8 mouse cellular contexts compared by ENCODE assay signal in genomic region chrX:37109526-37110192, GRCm38 (mm10). TPM values are rescaled to one million over a fixed set of nuclear protein-coding genes. Genes with fewer than 3 reads are reported as not detected.
A peak's percentile ranks its signal among the peaks of the same experiment; 100 is the strongest.
DNase-seq lines count a peak whose midpoint lies in the region; ATAC-seq and TF ChIP-seq lines count a peak whose summit lies in the region.

No protein-coding gene starts in this region.

- no peaks in the 10 kb centered on the region for H3K9me3 ChIP-seq in heart, embryonic 13.5 days
- H3K9me3 ChIP-seq in ES-E14 (ENCODE audit: control insufficient read depth, insufficient read depth, low read depth, low read length) = no peaks in the 10 kb centered on the region
- H3K9me3 ChIP-seq in forebrain, embryonic 14.5 days (replicated peaks; ENCODE audit: control insufficient read depth, low read length) = no peaks in the 10 kb centered on the region
- no peaks in the 10 kb centered on the region for H3K9me3 ChIP-seq in liver, embryonic 16.5 days (replicated peaks; ENCODE audit: control insufficient read depth, low read length)

- H3K27ac ChIP-seq in heart, embryonic 13.5 days (replicated peaks) = peak overlapping the region; percentile 89
- H3K27ac ChIP-seq in ES-E14 (ENCODE audit: insufficient read depth, low read depth, low read length, poor library complexity, severe bottlenecking) = peak overlapping the region; percentile 66
- H3K27ac ChIP-seq in forebrain, embryonic 14.5 days (ENCODE audit: low read depth, low read length) = peak overlapping the region; percentile 74
- peak overlapping the region; percentile 91 for H3K27ac ChIP-seq in liver, embryonic 16.5 days (ENCODE audit: low read length)

- peak overlapping the region; percentile 85 for H3K9ac ChIP-seq in heart, embryonic 13.5 days
- H3K9ac ChIP-seq in ES-E14 (ENCODE audit: insufficient read depth, low read depth, low read length, poor library complexity, severe bottlenecking) = peak overlapping the region; percentile 93
- peak overlapping the region; percentile 65 for H3K9ac ChIP-seq in forebrain, embryonic 14.5 days (ENCODE audit: low read length)
- peak overlapping the region; percentile 70 for H3K9ac ChIP-seq in liver, embryonic 16.5 days (ENCODE audit: low read depth, low read length)

- H3K36me3 ChIP-seq in heart, embryonic 13.5 days = peaks cover 17% of the 10 kb centered on the region; the same call in 1 of the 2 replicates
- H3K36me3 ChIP-seq in ES-E14 (ENCODE audit: control insufficient read depth, insufficient read depth, low read length, poor library complexity, severe bottlenecking) = no peaks in the 10 kb centered on the region; the same call in 1 of the 2 replicates
- H3K36me3 ChIP-seq in forebrain, embryonic 14.5 days (ENCODE audit: control insufficient read depth, insufficient read depth, low read length) = peaks cover 4% of the 10 kb centered on the region; the same call in 1 of the 2 replicates
- H3K36me3 ChIP-seq in liver, embryonic 16.5 days (ENCODE audit: control insufficient read depth, insufficient read depth) = no peaks in the 10 kb centered on the region

- H3K27me3 ChIP-seq in heart, embryonic 13.5 days (replicated peaks) = no peaks in the 10 kb centered on the region
- no peaks in the 10 kb centered on the region for H3K27me3 ChIP-seq in forebrain, embryonic 14.5 days (replicated peaks; ENCODE audit: control insufficient read depth, insufficient read depth, low read length)
- no peaks in the 10 kb centered on the region for H3K27me3 ChIP-seq in liver, embryonic 16.5 days (ENCODE audit: control insufficient read depth, insufficient read depth, low read depth, low read length)

- no peaks in the 10 kb centered on the region for H3K4me1 ChIP-seq in heart, embryonic 13.5 days
- no peaks in the 10 kb centered on the region for H3K4me1 ChIP-seq in ES-E14 (ENCODE audit: control insufficient read depth in 2 of 2, insufficient read depth in 2 of 2, low read length in 2 of 2, poor library complexity in 1 of 2)
- no peaks in the 10 kb centered on the region for H3K4me1 ChIP-seq in forebrain, embryonic 14.5 days (ENCODE audit: control insufficient read depth, insufficient read depth, low read length)
- no peaks in the 10 kb centered on the region; the same call in 1 of the 2 replicates for H3K4me1 ChIP-seq in liver, embryonic 16.5 days (ENCODE audit: control insufficient read depth, low read depth, low read length)

- no peak for DNase-seq in heart, adult 8-10 months (ENCODE audit: low spot score)
- DNase-seq in ES-E14 (ENCODE audit: low read depth, low spot score) = no peak
- no peak for DNase-seq in forebrain, embryonic 14.5 days (ENCODE audit: low spot score)
- no peak for DNase-seq in urinary bladder, adult 2 months (ENCODE audit: low spot score)
- DNase-seq in cerebellum, postnatal 10 days = no peak
- DNase-seq in spleen, postnatal 36 days (ENCODE audit: low spot score in 2 of 2) = no peak

- in situ Hi-C loops in ES-E14 (cut with MboI; ENCODE audit: low sequenced_read_pairs in 2 of 2, unreplicated experiment in 2 of 2) = no loop called here

- peak; percentile 56 for ATAC-seq in heart, embryonic 13.5 days (ENCODE audit: extremely low read depth, insufficient number of reproducible peaks, low FRiP score, low TSS enrichment)
- peak; percentile 80 for ATAC-seq in forebrain, embryonic 14.5 days
- peak; percentile 80 for ATAC-seq in liver, embryonic 16.5 days (ENCODE audit: low read depth)

- 9% methylated on average over 27 of the region's 27 CpGs for WGBS in heart, embryonic 13.5 days
- WGBS in forebrain, embryonic 14.5 days = 24% methylated on average over 27 of the region's 27 CpGs
- 13% methylated on average over 27 of the region's 27 CpGs for WGBS in liver, embryonic 16.5 days (ENCODE audit: insufficient replicate concordance)

- peak overlapping the region; percentile 76 for H3K4me2 ChIP-seq in heart, embryonic 13.5 days
- H3K4me2 ChIP-seq in forebrain, embryonic 14.5 days (ENCODE audit: low read length) = peak overlapping the region; percentile 55
- peak overlapping the region; percentile 73 for H3K4me2 ChIP-seq in liver, embryonic 16.5 days (ENCODE audit: low read depth, low read length)

- peak overlapping the region; percentile 64 for H3K4me3 ChIP-seq in heart, embryonic 13.5 days
- H3K4me3 ChIP-seq in ES-E14 (ENCODE audit: insufficient read depth in 1 of 2, low read depth in 1 of 2, low read length in 2 of 2, poor library complexity in 1 of 2, severe bottlenecking in 1 of 2) = peak overlapping the region; percentile 80 to 93
- H3K4me3 ChIP-seq in forebrain, embryonic 14.5 days (ENCODE audit: low read depth, low read length) = peak overlapping the region; percentile 50
- peak overlapping the region; percentile 65 for H3K4me3 ChIP-seq in liver, embryonic 16.5 days (ENCODE audit: low read depth, low read length)

TF ChIP-seq in ES-E14, 5 proteins besides CTCF, POLR2A, EP300 and RAD21:
- TF ChIP-seq MAFK (IDR thresholded peaks at IDR 0.05; ENCODE audit: insufficient read depth, low read depth, low read length) (no peak), ZNF384 (IDR thresholded peaks at IDR 0.05; ENCODE audit: low read depth, low read length) (no peak), CHD2 (IDR thresholded peaks at IDR 0.05; ENCODE audit: low read depth, low read length) (no peak), ZC3H11A (IDR thresholded peaks at IDR 0.05; ENCODE audit: borderline replicate concordance, low read depth, low read length) (no peak), HCFC1 (IDR thresholded peaks at IDR 0.05; ENCODE audit: borderline replicate concordance, insufficient read depth, low read length) (no peak)

RNA-seq across cellular contexts. Expression of gene Upf3b, which starts 0.5 kb away (rescaled TPM):
- 13.6 and 14.1 TPM in 2 replicates for polyA plus RNA-seq in heart, embryonic 13.5 days (2015; fragmentation: Nextera tagmentation; extraction: Ambion mirVana)
- total RNA-seq in heart, adult 8-10 months (2022) = 10 to 100 TPM in 1 of 4 experiments, 1 to 10 TPM in 3; 6.6 to 10.5 (median 7.5) TPM
- 15.0 and 18.8 TPM in 2 replicates for total RNA-seq in ES-E14 (2012; rRNA removed)
- polyA plus RNA-seq in forebrain, embryonic 14.5 days (2014; fragmentation: Nextera tagmentation; extraction: Ambion mirVana) = 20.2 and 20.7 TPM in 2 replicates
- polyA plus RNA-seq in liver, embryonic 16.5 days (2015; fragmentation: Nextera tagmentation; extraction: Ambion mirVana) = 8.9 and 9.7 TPM in 2 replicates
- 30.7 and 32.1 TPM in 2 replicates for polyA plus RNA-seq in urinary bladder, adult 2 months (2012; rRNA removed)

RNA-seq across cellular contexts. Expression of gene Nkap, which starts 16.9 kb away (rescaled TPM):
- 10.1 and 11.2 TPM in 2 replicates for polyA plus RNA-seq in heart, embryonic 13.5 days (2015; fragmentation: Nextera tagmentation; extraction: Ambion mirVana)
- total RNA-seq in heart, adult 8-10 months (2022) = 10 to 100 TPM; 10.2 to 11.2 (median 10.6) TPM
- total RNA-seq in ES-E14 (2012; rRNA removed) = 8.2 and 10.9 TPM in 2 replicates
- 13.6 and 17.1 TPM in 2 replicates for polyA plus RNA-seq in forebrain, embryonic 14.5 days (2014; fragmentation: Nextera tagmentation; extraction: Ambion mirVana)
- 5.1 and 5.4 TPM in 2 replicates for polyA plus RNA-seq in liver, embryonic 16.5 days (2015; fragmentation: Nextera tagmentation; extraction: Ambion mirVana)
- 4.2 and 5.3 TPM in 2 replicates for polyA plus RNA-seq in urinary bladder, adult 2 months (2012; rRNA removed)

RNA-seq across cellular contexts. Expression of gene Rpl39, which starts 24.5 kb away (rescaled TPM):
- polyA plus RNA-seq in heart, embryonic 13.5 days (2015; fragmentation: Nextera tagmentation; extraction: Ambion mirVana) = 377 and 401 TPM in 2 replicates
- total RNA-seq in heart, adult 8-10 months (2022) = 100 to 1,000 TPM; 254 to 346 (median 312) TPM
- 1,536 and 1,684 TPM in 2 replicates for total RNA-seq in ES-E14 (2012; rRNA removed)
- 316 and 433 TPM in 2 replicates for polyA plus RNA-seq in forebrain, embryonic 14.5 days (2014; fragmentation: Nextera tagmentation; extraction: Ambion mirVana)
- 281 and 327 TPM in 2 replicates for polyA plus RNA-seq in liver, embryonic 16.5 days (2015; fragmentation: Nextera tagmentation; extraction: Ambion mirVana)
- 986 and 1,015 TPM in 2 replicates for polyA plus RNA-seq in urinary bladder, adult 2 months (2012; rRNA removed)

RNA-seq across cellular contexts. Expression of gene Akap14, which starts 59.0 kb away (rescaled TPM):
- polyA plus RNA-seq in heart, embryonic 13.5 days (2015; fragmentation: Nextera tagmentation; extraction: Ambion mirVana) = not detected in 2 replicates
- total RNA-seq in heart, adult 8-10 months (2022) = not detected
- not detected in 2 replicates for total RNA-seq in ES-E14 (2012; rRNA removed)
- 0.36 TPM in 1 of 2 replicates, not detected in the other for polyA plus RNA-seq in forebrain, embryonic 14.5 days (2014; fragmentation: Nextera tagmentation; extraction: Ambion mirVana)
- polyA plus RNA-seq in liver, embryonic 16.5 days (2015; fragmentation: Nextera tagmentation; extraction: Ambion mirVana) = 0.05 TPM in 1 of 2 replicates, not detected in the other
- polyA plus RNA-seq in urinary bladder, adult 2 months (2012; rRNA removed) = not detected in 2 replicates
